Mouse (Mus musculus): ENCODE measurements around the gene Enpp7. TPM values are rescaled to one million over a fixed set of nuclear protein-coding genes. Genes with fewer than 3 reads are reported as not detected.

The Enpp7 gene
- polyA plus RNA-seq, 1 experiment: 0.11 TPM

- Histone ChIP-seq H3K36me3 (ENCODE audit: control insufficient read depth, insufficient read depth, low read length) (peaks cover 7% of the 10 kb centered on the region), H3K27me3 (ENCODE audit: control insufficient read depth, insufficient read depth, low read length) (peaks cover 12% of the 10 kb centered on the region), H3K27ac (ENCODE audit: control insufficient read depth, insufficient read depth, low read length) (no peak overlapping the region), H3K4me1 (replicated peaks; ENCODE audit: control insufficient read depth, insufficient read depth, low read length) (peaks cover 21% of the 10 kb centered on the region), H3K4me3 (ENCODE audit: control insufficient read depth, insufficient read depth, low read length) (no peak overlapping the region)
- no peak for DNase-seq
- WGBS: 61% methylated on average over 57 of the region's 57 CpGs
- no peak for TF ChIP-seq POLR2A (IDR thresholded peaks at IDR 0.05; ENCODE audit: control insufficient read depth, extremely low read depth, insufficient read depth, low read length, poor library complexity)
- TF ChIP-seq CTCF (IDR thresholded peaks at IDR 0.05; ENCODE audit: borderline replicate concordance, control insufficient read depth, extremely low read depth, insufficient read depth, low read length, poor library complexity): no peak
These were observed 49.2 kb downstream of the Enpp7 start for GRCm38 (mm10) chr11:119036934-119037779.

- Histone ChIP-seq H3K36me3 (ENCODE audit: control insufficient read depth, insufficient read depth, low read length) (peaks cover 7% of the 10 kb centered on the region), H3K4me1 (replicated peaks; ENCODE audit: control insufficient read depth, insufficient read depth, low read length) (peaks cover 27% of the 10 kb centered on the region), H3K4me3 (ENCODE audit: control insufficient read depth, insufficient read depth, low read length) (no peak overlapping the region), H3K27ac (ENCODE audit: control insufficient read depth, insufficient read depth, low read length) (no peak overlapping the region), H3K27me3 (ENCODE audit: control insufficient read depth, insufficient read depth, low read length) (peaks cover 18% of the 10 kb centered on the region)
- 94% methylated on average over 18 of the region's 18 CpGs for WGBS
- DNase-seq: no peak
- no peak for TF ChIP-seq POLR2A (IDR thresholded peaks at IDR 0.05; ENCODE audit: control insufficient read depth, extremely low read depth, insufficient read depth, low read length, poor library complexity)
- TF ChIP-seq CTCF (IDR thresholded peaks at IDR 0.05; ENCODE audit: borderline replicate concordance, control insufficient read depth, extremely low read depth, insufficient read depth, low read length, poor library complexity): no peak
These were observed 49.9 kb downstream of the Enpp7 start for GRCm38 (mm10) chr11:119037780-119038401.

- Histone ChIP-seq H3K27ac (ENCODE audit: control insufficient read depth, insufficient read depth, low read length) (no peak overlapping the region), H3K4me1 (replicated peaks; ENCODE audit: control insufficient read depth, insufficient read depth, low read length) (peaks cover 27% of the 10 kb centered on the region), H3K36me3 (ENCODE audit: control insufficient read depth, insufficient read depth, low read length) (peaks cover 7% of the 10 kb centered on the region), H3K4me3 (ENCODE audit: control insufficient read depth, insufficient read depth, low read length) (no peak overlapping the region), H3K27me3 (ENCODE audit: control insufficient read depth, insufficient read depth, low read length) (peaks cover 26% of the 10 kb centered on the region)
- 96% methylated on average over 22 of the region's 22 CpGs for WGBS
- no peak for TF ChIP-seq POLR2A (IDR thresholded peaks at IDR 0.05; ENCODE audit: control insufficient read depth, extremely low read depth, insufficient read depth, low read length, poor library complexity)
- TF ChIP-seq CTCF (IDR thresholded peaks at IDR 0.05; ENCODE audit: borderline replicate concordance, control insufficient read depth, extremely low read depth, insufficient read depth, low read length, poor library complexity): 0 out of 2 replicates have a peak, but pooled peaks have one; percentile 18
- DNase-seq: no peak
These were observed 50.9 kb downstream of the Enpp7 start for GRCm38 (mm10) chr11:119038744-119039484.

GRCm38 (mm10) chr11:119039732-119040512 lies 51.9 kb downstream of the Enpp7 start:
- H3K27ac ChIP-seq (ENCODE audit: control insufficient read depth, insufficient read depth, low read length): no peak overlapping the region
- no peak for TF ChIP-seq CTCF (IDR thresholded peaks at IDR 0.05; ENCODE audit: borderline replicate concordance, control insufficient read depth, extremely low read depth, insufficient read depth, low read length, poor library complexity)
- no peak for TF ChIP-seq POLR2A (IDR thresholded peaks at IDR 0.05; ENCODE audit: control insufficient read depth, extremely low read depth, insufficient read depth, low read length, poor library complexity)
- H3K27me3 ChIP-seq (ENCODE audit: control insufficient read depth, insufficient read depth, low read length): peaks cover 32% of the 10 kb centered on the region
- peaks cover 7% of the 10 kb centered on the region for H3K36me3 ChIP-seq (ENCODE audit: control insufficient read depth, insufficient read depth, low read length)
- WGBS: 22% methylated on average over 21 of the region's 21 CpGs
- peaks cover 24% of the 10 kb centered on the region for H3K4me1 ChIP-seq (replicated peaks; ENCODE audit: control insufficient read depth, insufficient read depth, low read length)
- H3K4me3 ChIP-seq (ENCODE audit: control insufficient read depth, insufficient read depth, low read length): peak overlapping the region; percentile 77
- no peak for DNase-seq

GRCm38 (mm10) chr11:119040600-119041324 lies 52.8 kb downstream of the Enpp7 start, which contains the start of gene Cbx8:
Gene Cbx8 (minus strand): TSS chr11:119040969.
- TF ChIP-seq CTCF (IDR thresholded peaks at IDR 0.05; ENCODE audit: borderline replicate concordance, control insufficient read depth, extremely low read depth, insufficient read depth, low read length, poor library complexity): peak; percentile 48; the same call in 1 of the 2 replicates
- peak; percentile 83; the same call in 1 of the 2 replicates for TF ChIP-seq POLR2A (IDR thresholded peaks at IDR 0.05; ENCODE audit: control insufficient read depth, extremely low read depth, insufficient read depth, low read length, poor library complexity)
- no peak within 1 kb of the TSS for H3K27ac ChIP-seq (ENCODE audit: control insufficient read depth, insufficient read depth, low read length)
- peak; percentile 100 for DNase-seq
- H3K36me3 ChIP-seq (ENCODE audit: control insufficient read depth, insufficient read depth, low read length): peaks cover 7% of the 10 kb centered on the region
- under 1% methylated on average over 62 of the region's 63 CpGs for WGBS
- H3K27me3 ChIP-seq (ENCODE audit: control insufficient read depth, insufficient read depth, low read length): peaks cover 34% of the 10 kb centered on the region; the same call in 1 of the 2 replicates
- peaks cover 24% of the 10 kb centered on the region for H3K4me1 ChIP-seq (replicated peaks; ENCODE audit: control insufficient read depth, insufficient read depth, low read length)
- H3K4me3 ChIP-seq (ENCODE audit: control insufficient read depth, insufficient read depth, low read length): peak within 1 kb of the TSS; percentile 77
